Mouse (Mus musculus): Measurements from ENCODE around the gene Spindoc.

DNA sequence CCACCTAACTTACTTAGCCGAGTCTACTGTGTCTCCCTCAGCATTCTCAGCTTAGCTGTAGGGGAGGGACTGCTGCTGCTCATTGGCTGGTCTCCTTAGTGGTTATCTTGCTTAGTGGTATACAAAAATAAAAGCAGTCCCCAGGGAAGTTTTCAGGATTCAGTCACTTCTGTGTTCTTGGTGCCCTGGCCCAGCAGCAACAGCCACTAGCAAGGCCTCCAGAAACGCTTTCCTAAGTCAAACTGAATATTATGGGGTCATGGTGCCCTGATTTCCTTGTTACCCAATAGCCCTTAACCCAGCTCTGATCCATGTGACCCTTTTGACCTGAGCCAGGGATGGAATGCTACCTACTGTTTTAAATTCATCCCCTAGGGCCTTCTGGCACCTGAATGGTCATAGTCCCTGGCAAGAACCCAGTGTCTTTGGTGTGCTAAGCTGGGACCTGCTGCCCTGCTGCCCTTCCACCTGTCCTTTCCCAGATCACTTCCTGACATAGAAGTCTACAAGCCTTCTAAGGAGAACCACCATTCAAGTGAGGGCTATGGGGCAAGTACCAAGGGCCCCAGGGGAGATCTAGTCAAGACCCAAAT is 73.0 kb downstream of the Spindoc start:
- TF ChIP-seq POLR2A (IDR thresholded peaks at IDR 0.05; ENCODE audit: insufficient read depth, low read depth, low read length) (no peak), CTCF (IDR thresholded peaks at IDR 0.05; ENCODE audit: insufficient read depth, low read depth, low read length) (no peak)
